Mouse (Mus musculus) limb, embryonic 10.5 days (tissue): ENCODE data around the gene 6030468B19Rik. TPM values are rescaled to one million over a fixed set of nuclear protein-coding genes. Genes with fewer than 3 reads are reported as not detected.

Experiments used
- DNase-seq: peaks from one replicate; pipeline ENCODE4 v3.0.0-alpha.2; 2017; ENCODE audit warnings: low spot score
- H3K27ac ChIP-seq: fragments of 300-500 bp; sonication (generic); 2 replicates; pipeline ENCODE4 v1.5.1; 2016; ENCODE audit warnings: mild to moderate bottlenecking
- H3K27me3 ChIP-seq: fragments of 300-500 bp; sonication (generic); 2 replicates; pipeline ENCODE4 v1.6.1; 2016; ENCODE audit warnings: low read depth, mild to moderate bottlenecking; ENCODE audit not compliant: poor library complexity, severe bottlenecking
- H3K36me3 ChIP-seq: fragments of 300-500 bp; sonication (generic); 2 replicates; pipeline ENCODE4 v1.6.1; 2016; ENCODE audit warnings: mild to moderate bottlenecking, moderate library complexity
- H3K4me1 ChIP-seq: fragments of 300-500 bp; sonication (generic); 2 replicates; pipeline ENCODE4 v1.6.1; 2016
- H3K4me3 ChIP-seq: fragments of 300-500 bp; sonication (generic); 2 replicates; pipeline ENCODE4 v1.5.1; 2016; ENCODE audit warnings: mild to moderate bottlenecking, moderate library complexity
- H3K9me3 ChIP-seq: fragments of 300-500 bp; sonication (generic); replicated peaks from 2 replicates; pipeline ENCODE4 v1.6.1; 2016; ENCODE audit warnings: mild to moderate bottlenecking
- WGBS: fragments of 180-500 bp; shearing (Covaris S2); methylation state at CpG from one replicate; pipeline ENCODE4 v1.1.7; 2016; 5-methylcytosine and 5-hydroxymethylcytosine counted together
- polyA plus RNA-seq: library from polyadenylated mRNA; unstranded; fragments of >200 nt; fragmentation: Nextera tagmentation; extraction: Ambion mirVana; gene quantifications from 2 replicates; pipeline ENCODE4 v1.2.1, GENCODE M21; 2016

The 6030468B19Rik gene
- polyA plus RNA-seq = 1.6 and 2.3 TPM in 2 replicates

DNA sequence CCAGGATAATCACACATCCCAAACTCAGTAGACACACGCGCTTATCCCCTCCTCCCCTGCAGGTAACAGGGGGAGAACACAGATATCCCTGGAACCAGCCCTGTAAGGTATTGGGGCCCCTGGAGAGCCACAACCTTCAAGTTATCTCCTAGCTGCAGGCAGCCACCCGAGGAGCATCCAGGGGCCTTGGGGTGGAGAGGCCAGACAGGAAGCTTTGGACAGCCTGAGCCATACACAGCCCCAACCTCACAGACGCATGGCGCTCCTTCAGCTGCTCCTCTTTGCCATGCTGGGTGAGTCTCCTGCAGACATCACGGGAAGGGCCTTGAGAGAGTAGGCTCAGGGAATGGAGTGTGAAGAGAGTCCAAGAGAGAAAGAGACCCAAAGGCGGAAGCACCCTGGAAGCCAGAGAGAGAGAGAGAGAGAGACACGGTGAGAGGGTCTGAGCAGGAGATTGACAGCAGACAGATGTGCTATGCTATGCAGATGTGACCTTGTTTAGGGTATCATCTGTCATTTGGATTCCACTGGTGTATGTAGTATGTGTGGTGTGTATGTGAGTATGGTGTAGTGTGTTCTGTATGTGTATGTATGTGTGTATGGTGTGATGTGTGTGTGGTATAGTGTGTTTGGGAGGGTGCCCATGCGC, at the start of gene 6030468B19Rik:
Gene 6030468B19Rik, plus strand, starts transcription at position 150 of the 649 bp plus-strand sequence.
- 58% methylated on average over 9 of the region's 9 CpGs for WGBS
- H3K27me3 ChIP-seq = peaks cover 8% of the 10 kb centered on the region
- H3K4me3 ChIP-seq = no peak within 1 kb of the TSS
- 0 out of 2 replicates have a peak within 1 kb of the TSS, but pooled peaks have one; percentile 3 for H3K27ac ChIP-seq
- no peaks in the 10 kb centered on the region for H3K36me3 ChIP-seq
- H3K4me1 ChIP-seq = peaks cover 39% of the 10 kb centered on the region
- no peaks in the 10 kb centered on the region for H3K9me3 ChIP-seq
- no peak for DNase-seq

DNA sequence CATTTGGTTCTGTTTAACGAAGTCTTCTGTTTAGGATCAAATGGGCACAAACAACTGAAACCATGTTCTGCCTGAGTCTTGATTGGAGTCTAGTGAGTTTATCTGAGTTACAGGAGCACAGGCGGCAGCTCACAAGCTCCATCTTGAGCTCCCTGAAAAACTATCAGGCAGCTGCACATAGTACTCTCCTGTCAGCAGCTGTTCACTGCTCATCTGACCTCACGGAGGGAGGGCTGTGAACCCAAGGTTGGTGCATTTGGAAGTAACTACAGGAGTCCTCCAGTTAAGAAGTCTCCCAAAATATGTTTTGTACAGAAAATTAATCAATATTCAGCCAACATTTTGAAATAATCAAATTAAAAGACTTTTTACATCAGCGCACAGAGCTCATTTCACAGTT, 48.8 kb upstream of the 6030468B19Rik start:
- no peaks in the 10 kb centered on the region for H3K9me3 ChIP-seq
- WGBS = 89% methylated on average over 4 of the region's 4 CpGs

DNA sequence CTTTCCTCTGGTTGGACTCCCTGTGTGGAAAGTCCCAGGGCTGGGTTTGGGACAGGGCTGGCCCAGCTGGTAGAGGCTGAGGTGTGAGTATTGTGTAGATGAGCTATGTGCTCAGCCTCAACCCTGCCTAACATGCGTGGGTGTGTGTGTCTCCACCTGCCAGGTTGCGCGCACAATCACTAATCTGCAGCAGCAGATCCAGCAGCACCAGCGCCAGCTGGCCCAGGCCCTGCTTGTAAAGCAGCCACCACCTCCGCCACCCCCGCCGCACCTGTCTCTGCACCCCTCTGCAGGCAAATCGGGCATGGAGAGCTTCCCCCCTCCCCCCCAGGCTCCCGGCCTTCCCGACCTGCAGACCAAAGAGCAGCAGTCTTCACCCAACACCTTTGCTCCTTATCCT, 48.0 kb upstream of the 6030468B19Rik start:
- H3K27ac ChIP-seq = no peak overlapping the region
- H3K4me1 ChIP-seq = no peaks in the 10 kb centered on the region
- peaks cover 99% of the 10 kb centered on the region for H3K36me3 ChIP-seq
- 89% methylated on average over 10 of the region's 10 CpGs for WGBS
- H3K4me3 ChIP-seq = no peak overlapping the region
- no peaks in the 10 kb centered on the region for H3K27me3 ChIP-seq
- no peaks in the 10 kb centered on the region for H3K9me3 ChIP-seq
- DNase-seq = no peak

More for the DNA sequence above, 48.8 kb upstream of the 6030468B19Rik start:
- Histone ChIP-seq H3K4me1 (peaks cover 3% of the 10 kb centered on the region), H3K4me3 (no peak overlapping the region), H3K36me3 (peaks cover 99% of the 10 kb centered on the region), H3K27ac (no peak overlapping the region), H3K27me3 (no peaks in the 10 kb centered on the region)
- no peak for DNase-seq

DNA sequence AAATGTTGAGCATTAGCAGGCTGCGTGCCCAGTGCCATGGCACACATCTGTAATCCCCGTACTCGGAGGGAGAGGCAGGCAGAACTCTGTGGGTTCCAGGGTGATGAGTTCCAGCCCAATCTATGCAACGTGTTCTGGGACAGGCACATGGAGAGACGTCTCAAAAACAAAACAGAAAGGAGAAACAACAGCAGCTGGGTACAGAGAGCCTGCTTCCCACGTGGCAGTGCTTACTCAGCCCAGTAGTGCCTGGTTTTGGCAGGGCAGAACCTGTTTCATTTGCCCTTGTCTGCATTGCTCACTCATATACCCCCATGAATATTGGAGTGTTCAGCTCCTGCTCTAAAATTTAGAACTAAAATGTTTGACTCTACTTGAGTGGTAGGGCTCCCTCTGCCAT, 45.9 kb upstream of the 6030468B19Rik start:
- H3K9me3 ChIP-seq = no peaks in the 10 kb centered on the region
- DNase-seq = no peak
- peaks cover 99% of the 10 kb centered on the region for H3K36me3 ChIP-seq
- no peak overlapping the region for H3K4me3 ChIP-seq
- H3K27me3 ChIP-seq = no peaks in the 10 kb centered on the region
- no peak overlapping the region for H3K27ac ChIP-seq
- 91% methylated on average over 6 of the region's 6 CpGs for WGBS
- H3K4me1 ChIP-seq = no peaks in the 10 kb centered on the region

DNA sequence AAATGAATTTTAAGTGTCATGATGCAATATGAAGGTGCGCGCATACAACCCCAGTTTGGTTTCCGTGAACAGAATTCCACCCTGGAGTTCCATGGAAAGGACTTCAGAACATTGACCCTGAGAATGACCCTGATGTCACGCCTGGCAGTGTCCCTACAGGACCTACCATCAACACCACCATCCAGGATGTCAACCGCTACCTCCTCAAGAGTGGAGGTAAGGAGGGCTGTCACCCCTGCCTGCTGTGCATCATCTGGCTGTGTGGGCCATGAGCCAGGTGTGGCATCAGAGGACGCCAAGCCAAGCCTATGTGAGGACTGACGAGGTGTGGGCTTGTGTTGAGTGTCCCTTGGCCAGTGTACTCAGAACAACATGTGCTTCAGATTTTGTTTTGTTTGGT, 41.6 kb upstream of the 6030468B19Rik start:
- no peaks in the 10 kb centered on the region for H3K27me3 ChIP-seq
- H3K4me1 ChIP-seq = no peaks in the 10 kb centered on the region
- 95% methylated on average over 7 of the region's 7 CpGs for WGBS
- H3K36me3 ChIP-seq = peaks cover 99% of the 10 kb centered on the region
- no peak overlapping the region for H3K27ac ChIP-seq
- DNase-seq = no peak
- no peak overlapping the region for H3K4me3 ChIP-seq
- H3K9me3 ChIP-seq = no peaks in the 10 kb centered on the region

DNA sequence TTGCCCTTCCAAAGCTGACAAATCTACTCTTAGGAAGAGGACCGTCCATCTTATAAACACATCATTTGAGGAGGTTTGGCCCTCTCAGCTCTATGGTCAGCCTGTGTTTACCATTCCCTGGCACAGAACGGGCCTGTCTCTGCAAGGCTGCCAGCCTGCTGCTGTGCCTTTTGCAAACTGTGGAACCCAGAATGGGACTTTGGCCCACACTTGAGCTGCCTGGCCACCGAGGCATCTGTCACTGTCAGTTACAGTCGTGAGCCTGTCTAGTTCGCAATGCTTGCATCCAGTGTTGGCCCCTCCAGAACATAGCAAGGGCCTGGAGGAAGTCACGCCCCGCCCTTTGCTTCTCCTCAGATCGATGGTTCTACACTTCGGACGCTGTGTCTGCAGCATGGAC, 38.2 kb upstream of the 6030468B19Rik start:
- Histone ChIP-seq H3K4me3 (no peak overlapping the region), H3K4me1 (no peaks in the 10 kb centered on the region), H3K36me3 (peaks cover 89% of the 10 kb centered on the region), H3K27me3 (no peaks in the 10 kb centered on the region), H3K9me3 (no peaks in the 10 kb centered on the region), H3K27ac (no peak overlapping the region)
- DNase-seq = no peak
- 94% methylated on average over 10 of the region's 10 CpGs for WGBS

DNA sequence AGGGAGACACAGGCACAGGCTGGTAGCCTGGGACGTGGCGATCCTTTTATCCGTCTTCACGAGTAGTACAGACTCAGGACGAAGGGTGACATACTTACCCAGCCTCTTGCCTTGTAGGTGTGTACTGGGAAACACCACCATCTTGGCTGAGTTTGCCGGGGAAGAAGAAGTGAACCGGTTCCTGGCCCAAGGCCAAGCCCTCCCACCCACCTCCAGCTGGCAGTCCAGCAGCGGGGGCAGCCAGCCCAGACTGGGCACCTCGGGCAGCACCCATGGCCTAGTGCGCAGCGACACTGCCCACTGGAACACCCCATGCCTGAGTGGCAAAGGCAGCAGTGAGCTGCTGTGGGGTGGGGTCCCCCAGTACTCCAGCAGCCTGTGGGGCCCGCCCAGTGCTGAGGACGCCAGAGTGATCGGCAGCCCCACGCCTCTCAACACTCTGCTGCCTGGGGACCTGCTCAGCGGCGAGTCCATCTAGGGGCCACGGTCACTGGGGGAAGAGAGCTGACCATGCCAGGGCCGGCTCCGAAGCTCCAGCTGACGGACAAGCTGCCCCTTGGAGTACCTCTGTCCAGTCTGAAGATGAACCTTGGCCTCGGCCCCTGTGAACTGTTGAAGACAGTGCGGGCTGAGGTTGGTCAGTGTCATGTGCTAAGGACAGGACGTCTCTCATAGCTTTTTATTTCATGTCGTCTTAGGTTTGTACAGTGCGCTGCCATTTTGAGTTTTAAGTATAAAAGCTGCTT, 36.9 kb upstream of the 6030468B19Rik start:
- Histone ChIP-seq H3K4me1 (no peaks in the 10 kb centered on the region), H3K27ac (no peak overlapping the region), H3K36me3 (peaks cover 89% of the 10 kb centered on the region), H3K4me3 (no peak overlapping the region), H3K9me3 (no peaks in the 10 kb centered on the region), H3K27me3 (no peaks in the 10 kb centered on the region)
- 96% methylated on average over 26 of the region's 26 CpGs for WGBS
- no peak for DNase-seq

DNA sequence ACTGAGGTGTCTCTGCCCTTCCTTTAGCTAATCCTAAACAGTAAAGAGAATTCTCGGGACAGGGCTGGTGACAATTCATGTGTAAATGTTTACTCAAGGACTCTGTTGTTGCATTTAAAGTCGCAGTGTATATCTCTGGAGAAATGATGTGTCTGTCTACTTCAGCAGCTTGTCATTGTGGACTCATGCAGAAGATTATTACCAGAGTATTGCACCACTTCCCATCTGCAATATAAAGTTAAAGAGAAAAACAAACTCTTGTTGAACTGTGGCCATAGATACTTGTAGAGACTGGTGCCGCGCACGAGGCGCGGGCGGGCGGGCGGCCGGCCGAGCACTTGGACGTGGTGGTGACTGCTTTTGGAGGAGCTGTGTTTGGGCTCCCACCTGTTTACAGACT, 35.7 kb upstream of the 6030468B19Rik start:
- Histone ChIP-seq H3K27ac (no peak overlapping the region), H3K36me3 (peaks cover 89% of the 10 kb centered on the region), H3K27me3 (no peaks in the 10 kb centered on the region), H3K4me1 (no peaks in the 10 kb centered on the region), H3K4me3 (no peak overlapping the region), H3K9me3 (no peaks in the 10 kb centered on the region)
- 95% methylated on average over 13 of the region's 13 CpGs for WGBS
- DNase-seq = no peak

DNA sequence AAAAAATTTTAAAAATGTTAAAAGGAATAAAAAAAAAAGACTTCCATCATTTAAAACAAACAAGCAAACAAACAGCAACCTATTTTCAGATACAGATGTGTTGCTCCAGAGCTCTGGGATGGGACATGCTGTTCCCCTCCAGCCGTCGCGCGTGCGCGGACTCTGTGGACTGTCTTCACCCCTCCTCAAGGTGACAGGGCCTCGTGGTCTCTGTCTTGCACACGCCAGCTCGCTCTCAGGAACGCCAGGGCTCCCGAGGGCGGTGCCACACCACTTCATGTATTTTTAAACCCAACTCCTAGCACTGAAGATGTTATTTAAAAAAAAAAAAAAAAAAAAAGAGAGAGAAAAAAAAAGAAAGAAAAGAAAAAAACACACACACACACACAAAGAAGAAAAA, 35.2 kb upstream of the 6030468B19Rik start:
- Histone ChIP-seq H3K4me3 (no peak overlapping the region), H3K27me3 (no peaks in the 10 kb centered on the region), H3K27ac (no peak overlapping the region), H3K36me3 (peaks cover 86% of the 10 kb centered on the region), H3K9me3 (no peaks in the 10 kb centered on the region), H3K4me1 (no peaks in the 10 kb centered on the region)
- DNase-seq = no peak
- WGBS = 95% methylated on average over 12 of the region's 12 CpGs

DNA sequence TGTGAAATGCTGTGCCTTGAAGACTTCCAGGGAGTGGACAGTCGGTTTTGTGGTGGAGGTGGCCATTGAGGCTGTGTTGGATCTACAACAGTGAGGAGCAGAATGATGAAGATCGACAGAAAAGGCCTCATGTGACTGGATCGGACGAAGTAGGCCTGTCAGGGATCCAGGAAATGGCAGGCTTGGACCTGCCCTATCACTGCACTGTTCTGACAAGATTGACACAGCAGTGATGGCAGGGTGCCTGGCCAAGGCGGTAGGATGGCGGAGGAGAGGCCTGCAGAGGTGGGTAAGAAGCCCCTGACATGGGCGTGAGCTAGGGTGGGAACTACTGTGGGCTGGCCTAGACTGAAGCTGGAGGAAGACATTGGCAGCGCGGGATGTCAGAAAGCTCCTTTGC, 33.1 kb upstream of the 6030468B19Rik start:
- Histone ChIP-seq H3K27ac (no peak overlapping the region), H3K36me3 (peaks cover 75% of the 10 kb centered on the region), H3K9me3 (no peaks in the 10 kb centered on the region), H3K4me1 (peaks cover 6% of the 10 kb centered on the region), H3K27me3 (no peaks in the 10 kb centered on the region), H3K4me3 (no peak overlapping the region)
- 92% methylated on average over 9 of the region's 9 CpGs for WGBS
- DNase-seq = no peak

DNA sequence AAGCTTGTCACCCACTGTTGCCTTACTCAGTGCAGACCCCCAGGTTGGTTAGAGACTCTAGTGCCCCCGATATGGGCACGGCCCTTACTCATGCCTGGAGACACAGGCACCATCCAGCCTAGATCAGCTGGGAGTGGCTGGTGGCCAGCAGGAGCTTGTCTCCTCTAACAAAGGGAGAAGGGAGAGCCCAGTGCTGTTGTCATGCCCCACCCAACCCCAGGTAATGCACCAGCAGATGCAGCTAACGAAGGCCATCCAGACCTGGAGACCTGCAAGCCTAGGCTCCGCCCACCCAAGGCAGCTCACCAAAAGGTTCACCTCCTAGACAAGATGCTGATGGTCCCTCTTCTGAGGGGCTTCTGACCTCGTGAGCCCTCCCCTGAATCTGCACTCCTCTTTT, 32.1 kb upstream of the 6030468B19Rik start:
- H3K4me1 ChIP-seq = peaks cover 11% of the 10 kb centered on the region

DNA sequence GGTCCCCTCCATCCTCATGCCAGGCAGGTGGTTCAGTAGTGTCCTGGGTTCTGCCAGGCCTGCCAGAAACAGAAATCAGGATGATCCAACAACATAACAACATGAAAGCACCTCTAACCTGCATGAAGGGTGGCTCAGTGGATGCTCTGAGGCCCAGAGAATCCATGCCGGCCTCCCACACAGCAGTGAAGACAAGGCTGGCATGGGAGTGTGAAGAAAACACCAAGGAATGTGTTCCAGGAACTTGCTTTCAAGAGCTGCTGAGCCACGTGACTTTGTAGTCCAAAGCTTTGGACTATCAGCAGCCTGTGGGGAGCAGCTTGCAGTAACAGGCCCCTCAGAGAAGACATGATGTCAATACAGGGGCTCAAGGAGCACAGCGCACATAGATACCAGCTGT, 31.2 kb upstream of the 6030468B19Rik start:
- Histone ChIP-seq H3K36me3 (peaks cover 73% of the 10 kb centered on the region), H3K27ac (no peak overlapping the region), H3K4me3 (no peak overlapping the region), H3K9me3 (no peaks in the 10 kb centered on the region), H3K27me3 (no peaks in the 10 kb centered on the region), H3K4me1 (peaks cover 14% of the 10 kb centered on the region)
- no peak for DNase-seq
- WGBS = 89% methylated on average over 3 of the region's 3 CpGs

More for the DNA sequence above, 32.1 kb upstream of the 6030468B19Rik start:
- H3K4me3 ChIP-seq = no peak overlapping the region
- no peak overlapping the region for H3K27ac ChIP-seq
- peaks cover 74% of the 10 kb centered on the region for H3K36me3 ChIP-seq
- WGBS = 89% methylated on average over 5 of the region's 5 CpGs
- DNase-seq = no peak
- H3K27me3 ChIP-seq = no peaks in the 10 kb centered on the region
- no peaks in the 10 kb centered on the region for H3K9me3 ChIP-seq
